Mouse (Mus musculus) limb, embryonic 15.5 days (tissue): ENCODE data around the gene Rce1. TPM values are rescaled to one million over a fixed set of nuclear protein-coding genes. Genes with fewer than 3 reads are reported as not detected.

Experiments used
- ATAC-seq: fragments of 200-750 bp; cut with Nextera tagmentation; 2 replicates; pipeline ENCODE4 v1.8.0; 2017; ENCODE audit warnings: low read depth, moderate TSS enrichment; ENCODE audit not compliant: insufficient number of reproducible peaks, low FRiP score, low TSS enrichment
- H3K27ac ChIP-seq: fragments of 300-500 bp; sonication (generic); 2 replicates; pipeline ENCODE4 v1.5.1; 2015; ENCODE audit warnings: moderate library complexity, mild to moderate bottlenecking, inconsistent platforms
- H3K27me3 ChIP-seq: fragments of 300-500 bp; sonication (generic); 2 replicates; pipeline ENCODE4 v1.6.1; 2015; ENCODE audit warnings: inconsistent platforms
- H3K36me3 ChIP-seq: fragments of 300-500 bp; sonication (generic); 2 replicates; pipeline ENCODE4 v1.6.1; 2015; ENCODE audit warnings: inconsistent platforms
- H3K4me1 ChIP-seq: fragments of 300-500 bp; sonication (generic); 2 replicates; pipeline ENCODE4 v1.6.1; 2015; ENCODE audit warnings: inconsistent platforms
- H3K4me2 ChIP-seq: fragments of 300-500 bp; sonication (generic); 2 replicates; pipeline ENCODE4 v1.6.1; 2015; ENCODE audit warnings: mild to moderate bottlenecking, inconsistent platforms
- H3K4me3 ChIP-seq: fragments of 300-500 bp; sonication (generic); 2 replicates; pipeline ENCODE4 v1.5.1; 2015; ENCODE audit warnings: mild to moderate bottlenecking, inconsistent platforms
- H3K9ac ChIP-seq: fragments of 300-500 bp; sonication (generic); 2 replicates; pipeline ENCODE4 v1.6.1; 2015; ENCODE audit warnings: inconsistent platforms
- H3K9me3 ChIP-seq: fragments of 300-500 bp; sonication (generic); 2 replicates; pipeline ENCODE4 v1.6.1; 2016; ENCODE audit warnings: inconsistent platforms
- WGBS: fragments of 180-500 bp; shearing (Covaris S2); methylation state at CpG from one replicate; pipeline ENCODE4 v1.1.7; 2015; 5-methylcytosine and 5-hydroxymethylcytosine counted together
- polyA plus RNA-seq: library from polyadenylated mRNA; unstranded; fragments of >200 nt; fragmentation: Nextera tagmentation; extraction: Ambion mirVana; gene quantifications from 2 replicates; pipeline ENCODE4 v1.2.1, GENCODE M21; 2015

Gene Rce1
- polyA plus RNA-seq: 63.9 and 64.8 TPM in 2 replicates

- peak within 1 kb of the TSS; percentile 79 for H3K4me3 ChIP-seq
- peak; percentile 86 for ATAC-seq
- H3K4me1 ChIP-seq: peaks cover 27% of the 10 kb centered on the region
- under 1% methylated on average over 64 of the region's 64 CpGs for WGBS
- H3K27ac ChIP-seq: peak within 1 kb of the TSS; percentile 92
- peaks cover 35% of the 10 kb centered on the region for H3K36me3 ChIP-seq
- peak within 1 kb of the TSS; percentile 91 for H3K9ac ChIP-seq
- H3K9me3 ChIP-seq: no peaks in the 10 kb centered on the region
- H3K27me3 ChIP-seq: no peaks in the 10 kb centered on the region
- H3K4me2 ChIP-seq: peak within 1 kb of the TSS; percentile 65
Measured at GRCm38 (mm10) chr19:4625179-4625828, at the start of gene Rce1. TSS of gene Rce1 (minus strand) at chr19:4625641.

GRCm38 (mm10) chr19:4672401-4672800, 47.0 kb upstream of the Rce1 start:
- H3K27me3 ChIP-seq: no peaks in the 10 kb centered on the region
- H3K9ac ChIP-seq: no peak overlapping the region
- H3K27ac ChIP-seq: no peak overlapping the region
- ATAC-seq: no peak
- H3K9me3 ChIP-seq: no peaks in the 10 kb centered on the region
- WGBS: 64% methylated on average over 6 of the region's 6 CpGs
- H3K4me3 ChIP-seq: no peak overlapping the region
- H3K4me1 ChIP-seq: no peaks in the 10 kb centered on the region
- no peak overlapping the region for H3K4me2 ChIP-seq
- no peaks in the 10 kb centered on the region for H3K36me3 ChIP-seq

DNA sequence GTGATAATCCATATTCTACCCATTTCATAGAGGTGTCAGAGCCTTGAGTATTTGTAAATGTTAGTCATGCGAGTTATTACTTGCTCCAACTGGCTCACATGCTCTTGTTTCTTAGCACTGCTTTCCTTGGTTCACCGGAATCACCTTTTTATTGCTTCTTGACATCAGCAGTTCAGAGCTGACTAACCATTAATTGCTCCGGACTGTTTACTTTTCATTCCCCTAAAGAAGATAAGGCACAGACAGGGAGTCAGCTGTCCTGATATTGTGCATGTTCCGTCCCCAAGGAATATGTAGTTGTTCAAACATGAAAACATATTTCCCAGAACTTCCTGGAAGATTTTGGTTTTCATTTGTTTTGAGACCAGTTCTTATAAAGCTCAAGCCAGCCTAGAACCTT, 45.3 kb upstream of the Rce1 start:
- no peaks in the 10 kb centered on the region for H3K27me3 ChIP-seq
- H3K4me2 ChIP-seq: no peak overlapping the region
- H3K4me3 ChIP-seq: no peak overlapping the region
- H3K4me1 ChIP-seq: no peaks in the 10 kb centered on the region
- no peaks in the 10 kb centered on the region for H3K36me3 ChIP-seq
- ATAC-seq: no peak
- no peak overlapping the region for H3K9ac ChIP-seq
- H3K27ac ChIP-seq: no peak overlapping the region
- no peaks in the 10 kb centered on the region for H3K9me3 ChIP-seq
- WGBS: 62% methylated on average over 4 of the region's 4 CpGs

- Histone ChIP-seq H3K4me3 (no peak overlapping the region), H3K4me2 (no peak overlapping the region), H3K36me3 (no peaks in the 10 kb centered on the region), H3K9ac (no peak overlapping the region), H3K9me3 (no peaks in the 10 kb centered on the region), H3K27ac (no peak overlapping the region), H3K27me3 (no peaks in the 10 kb centered on the region), H3K4me1 (no peaks in the 10 kb centered on the region)
- no peak for ATAC-seq
Measured at GRCm38 (mm10) chr19:4666815-4667214, 41.4 kb upstream of the Rce1 start.

GRCm38 (mm10) chr19:4658156-4658555, 32.7 kb upstream of the Rce1 start:
- no peaks in the 10 kb centered on the region for H3K4me1 ChIP-seq
- no peaks in the 10 kb centered on the region for H3K9me3 ChIP-seq
- ATAC-seq: no peak
- no peak overlapping the region for H3K9ac ChIP-seq
- H3K4me3 ChIP-seq: no peak overlapping the region
- no peak overlapping the region for H3K27ac ChIP-seq
- 83% methylated on average over 5 of the region's 5 CpGs for WGBS
- H3K4me2 ChIP-seq: no peak overlapping the region
- no peaks in the 10 kb centered on the region for H3K36me3 ChIP-seq
- no peaks in the 10 kb centered on the region for H3K27me3 ChIP-seq

- Histone ChIP-seq H3K4me3 (no peak overlapping the region), H3K9ac (no peak overlapping the region), H3K27ac (no peak overlapping the region), H3K4me1 (no peaks in the 10 kb centered on the region), H3K4me2 (no peak overlapping the region), H3K9me3 (no peaks in the 10 kb centered on the region), H3K36me3 (no peaks in the 10 kb centered on the region), H3K27me3 (no peaks in the 10 kb centered on the region)
- no peak for ATAC-seq
- 66% methylated on average over 11 of the region's 11 CpGs for WGBS
Measured at GRCm38 (mm10) chr19:4646917-4647492, 21.6 kb upstream of the Rce1 start.

DNA sequence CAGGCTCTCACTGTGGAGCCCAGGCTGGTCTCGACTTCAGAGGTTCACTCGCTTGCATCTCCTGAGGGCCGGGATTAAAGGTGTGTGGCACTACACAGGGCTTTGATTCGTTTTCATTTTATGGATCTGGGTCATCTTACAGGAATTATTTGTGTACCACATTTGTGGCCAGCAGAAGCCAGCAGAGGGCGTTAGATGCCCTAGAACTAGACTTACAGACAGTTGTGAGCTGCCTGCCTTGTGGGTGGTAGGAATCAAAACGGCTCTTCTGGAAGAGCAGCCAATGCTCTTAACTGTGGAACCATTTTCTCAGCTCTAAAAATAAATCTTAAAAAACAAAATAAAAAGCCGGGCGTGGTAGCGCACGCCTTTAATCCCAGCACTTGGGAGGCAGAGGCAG, 18.8 kb upstream of the Rce1 start:
- no peak overlapping the region for H3K9ac ChIP-seq
- no peak overlapping the region for H3K27ac ChIP-seq
- H3K36me3 ChIP-seq: no peaks in the 10 kb centered on the region
- 38% methylated on average over 10 of the region's 10 CpGs for WGBS
- H3K4me3 ChIP-seq: no peak overlapping the region
- H3K27me3 ChIP-seq: no peaks in the 10 kb centered on the region
- no peak for ATAC-seq
- H3K4me1 ChIP-seq: no peaks in the 10 kb centered on the region
- H3K9me3 ChIP-seq: no peaks in the 10 kb centered on the region
- H3K4me2 ChIP-seq: no peak overlapping the region

DNA sequence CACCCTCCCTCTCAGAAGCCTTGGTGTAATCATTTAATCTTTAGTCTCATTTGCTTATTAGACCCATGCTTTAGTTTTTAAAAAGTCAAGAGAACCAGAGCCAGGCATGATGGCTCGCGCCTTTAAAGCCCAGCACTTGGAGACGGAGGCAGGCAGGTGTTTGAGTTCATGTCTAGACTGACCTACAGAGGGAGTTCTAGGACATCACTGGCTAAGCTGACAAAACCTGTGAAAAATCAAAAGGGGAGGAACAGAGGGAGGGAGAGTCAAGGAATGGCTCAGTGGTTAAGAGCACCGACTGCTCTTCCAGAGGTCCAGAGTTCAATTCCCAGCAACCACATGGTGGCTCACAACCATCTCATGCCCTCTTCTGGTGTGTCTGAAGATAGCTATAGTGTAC, 10.5 kb upstream of the Rce1 start:
- no peak overlapping the region for H3K4me3 ChIP-seq
- no peak overlapping the region for H3K4me2 ChIP-seq
- H3K27ac ChIP-seq: no peak overlapping the region
- H3K4me1 ChIP-seq: no peaks in the 10 kb centered on the region
- H3K27me3 ChIP-seq: peaks cover 5% of the 10 kb centered on the region; the same call in 1 of the 2 replicates
- no peak overlapping the region for H3K9ac ChIP-seq
- WGBS: 68% methylated on average over 4 of the region's 4 CpGs
- no peaks in the 10 kb centered on the region for H3K9me3 ChIP-seq
- no peak for ATAC-seq
- no peaks in the 10 kb centered on the region for H3K36me3 ChIP-seq

DNA sequence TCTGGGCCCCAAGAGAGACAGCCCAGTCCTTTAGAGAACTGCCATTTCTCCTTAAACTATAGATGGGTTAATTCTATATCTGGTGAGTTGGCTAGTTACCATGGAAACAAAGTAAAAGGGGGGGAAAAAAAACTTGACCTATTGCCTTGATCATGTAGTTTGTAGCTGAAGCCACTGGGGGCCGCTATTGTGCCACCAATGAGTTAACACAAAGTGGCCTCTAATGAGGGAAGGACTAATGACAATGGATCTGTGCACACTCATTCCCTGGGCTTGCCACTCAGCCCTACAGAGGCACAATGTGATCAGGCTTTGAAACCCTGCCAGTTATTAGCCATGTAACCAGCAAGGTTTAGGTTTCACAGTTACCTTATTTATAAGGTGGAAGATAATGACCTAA, 3.4 kb upstream of the Rce1 start:
- Histone ChIP-seq H3K9ac (no peak overlapping the region), H3K4me2 (no peak overlapping the region), H3K27me3 (no peaks in the 10 kb centered on the region), H3K27ac (no peak overlapping the region), H3K4me1 (peaks cover 24% of the 10 kb centered on the region), H3K4me3 (no peak overlapping the region), H3K9me3 (no peaks in the 10 kb centered on the region), H3K36me3 (peaks cover 2% of the 10 kb centered on the region)
- ATAC-seq: no peak
- 0% methylated on average over 1 of the region's 1 CpGs for WGBS

- H3K36me3 ChIP-seq: peaks cover 28% of the 10 kb centered on the region
- no peaks in the 10 kb centered on the region for H3K27me3 ChIP-seq
- peak overlapping the region; percentile 92 for H3K27ac ChIP-seq
- WGBS: 1% methylated on average over 35 of the region's 35 CpGs
- peak overlapping the region; percentile 91 for H3K9ac ChIP-seq
- no peaks in the 10 kb centered on the region for H3K9me3 ChIP-seq
- peaks cover 27% of the 10 kb centered on the region for H3K4me1 ChIP-seq
- peak; percentile 61 for ATAC-seq
- peak overlapping the region; percentile 79 for H3K4me3 ChIP-seq
- H3K4me2 ChIP-seq: peak overlapping the region; percentile 62
Measured at GRCm38 (mm10) chr19:4625829-4626535, 541 bp upstream of the Rce1 start.

- peak overlapping the region; percentile 79 for H3K4me3 ChIP-seq
- H3K27ac ChIP-seq: peak overlapping the region; percentile 92
- peak overlapping the region; percentile 91 for H3K9ac ChIP-seq
- no peaks in the 10 kb centered on the region for H3K27me3 ChIP-seq
- H3K36me3 ChIP-seq: peaks cover 36% of the 10 kb centered on the region
- no peaks in the 10 kb centered on the region for H3K9me3 ChIP-seq
- peak overlapping the region; percentile 65 for H3K4me2 ChIP-seq
- peaks cover 27% of the 10 kb centered on the region for H3K4me1 ChIP-seq
- 27% methylated on average over 4 of the region's 4 CpGs for WGBS
- peak; percentile 22; the same call in 1 of the 2 replicates for ATAC-seq
Measured at GRCm38 (mm10) chr19:4624406-4625178, 849 bp downstream of the Rce1 start.

DNA sequence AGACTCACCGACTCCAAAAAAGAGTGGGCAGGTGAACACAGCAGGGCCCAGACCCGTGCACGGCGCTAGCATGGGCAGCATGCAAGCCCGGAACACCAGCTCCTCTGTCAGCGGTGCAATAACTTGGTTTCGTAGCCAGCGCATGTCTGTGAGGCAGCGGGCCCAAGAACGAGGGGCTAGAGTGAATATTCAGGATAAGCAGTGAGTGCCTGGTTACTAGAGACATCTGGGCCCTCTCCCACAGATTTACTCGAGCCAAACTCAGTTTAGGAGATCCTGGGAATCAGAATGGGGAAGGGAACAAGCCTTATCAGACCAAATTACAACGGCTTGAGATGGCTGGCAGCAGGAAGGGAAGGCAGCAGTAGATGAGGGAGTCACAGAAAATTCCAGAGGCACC, 1.4 kb downstream of the Rce1 start:
- peaks cover 27% of the 10 kb centered on the region for H3K4me1 ChIP-seq
- no peak overlapping the region for H3K9ac ChIP-seq
- no peaks in the 10 kb centered on the region for H3K9me3 ChIP-seq
- no peak overlapping the region for H3K27ac ChIP-seq
- H3K27me3 ChIP-seq: no peaks in the 10 kb centered on the region
- H3K36me3 ChIP-seq: peaks cover 36% of the 10 kb centered on the region
- H3K4me3 ChIP-seq: no peak overlapping the region
- 92% methylated on average over 12 of the region's 12 CpGs for WGBS
- ATAC-seq: no peak
- H3K4me2 ChIP-seq: no peak overlapping the region
